Mouse (Mus musculus): ENCODE results near the gene Eps15l1.

- no peak for TF ChIP-seq CTCF (IDR thresholded peaks at IDR 0.05; ENCODE audit: low read depth, low read length)
- TF ChIP-seq POLR2A (IDR thresholded peaks at IDR 0.05; ENCODE audit: extremely low read depth, insufficient read depth, low read length), result no peak
Observed at GRCm38 (mm10) chr8:72470684-72471083, 49.4 kb upstream of the Eps15l1 start.
